Mouse (Mus musculus) urinary bladder, postnatal 25 days (tissue): ENCODE measurements around the gene Olfr785.
"Not testable (repeated sequence)": the region's sequence is repeated elsewhere in the genome, so short reads cannot be mapped to it uniquely, and the experiment has no call there.

Experiments used
- DNase-seq: peaks from one replicate; pipeline ENCODE4 v3.0.0; 2022; ENCODE audit warnings: low spot score

The Olfr785 gene

DNA sequence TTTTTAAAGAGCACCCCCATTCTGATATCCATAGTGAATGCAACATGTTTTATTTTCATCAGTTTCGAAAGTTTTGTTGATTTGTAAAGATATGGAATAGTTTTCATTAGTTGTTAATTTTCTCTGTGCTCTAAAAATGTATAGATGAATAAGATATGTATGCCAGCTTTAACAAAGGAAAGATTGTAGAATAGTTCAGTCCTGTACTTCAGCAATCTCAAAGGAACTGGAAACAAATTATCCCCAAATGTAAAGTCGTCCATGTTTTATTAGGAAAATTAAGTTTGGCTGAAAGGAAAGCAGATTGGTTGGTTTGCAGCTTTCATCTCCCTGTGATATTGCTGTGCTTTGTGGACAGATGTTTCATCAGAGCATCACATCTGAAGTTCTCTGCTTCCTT is at the start of gene Olfr785:
Gene Olfr785, plus strand, starts transcription at position 301 of the 400 bp plus-strand sequence.
- DNase-seq = no peak

DNA sequence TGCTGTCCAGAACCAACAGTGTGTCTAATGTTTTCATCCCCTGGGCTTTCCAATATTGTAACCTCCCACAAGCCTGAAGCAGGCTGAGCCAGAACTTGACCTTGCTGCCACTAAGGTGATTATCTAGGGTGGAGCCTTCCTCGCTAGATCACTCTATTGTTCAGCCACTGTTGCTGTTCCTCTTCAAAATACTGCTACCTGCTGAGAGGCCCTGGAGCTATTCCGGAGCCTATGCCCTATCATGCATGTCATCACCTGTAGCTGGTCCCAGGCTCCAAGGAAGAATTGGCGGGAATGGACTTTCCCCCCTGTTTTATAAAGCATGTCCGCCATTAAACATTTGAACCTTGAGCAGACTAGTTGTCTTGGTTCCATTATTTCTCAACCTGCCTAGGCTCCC is 48.7 kb upstream of the Olfr785 start:
- DNase-seq = not testable (repeated sequence)

GRCm38 (mm10) chr10:129357307-129357706 is 47.9 kb upstream of the Olfr785 start:
- no peak for DNase-seq

- DNase-seq = not testable (repeated sequence)
Measured at GRCm38 (mm10) chr10:129374051-129374450, 31.2 kb upstream of the Olfr785 start.

GRCm38 (mm10) chr10:129383783-129384182 is 21.4 kb upstream of the Olfr785 start, which contains the start of gene Olfr784:
TSS of gene Olfr784 (plus strand) at chr10:129384083.
- no peak for DNase-seq

DNA sequence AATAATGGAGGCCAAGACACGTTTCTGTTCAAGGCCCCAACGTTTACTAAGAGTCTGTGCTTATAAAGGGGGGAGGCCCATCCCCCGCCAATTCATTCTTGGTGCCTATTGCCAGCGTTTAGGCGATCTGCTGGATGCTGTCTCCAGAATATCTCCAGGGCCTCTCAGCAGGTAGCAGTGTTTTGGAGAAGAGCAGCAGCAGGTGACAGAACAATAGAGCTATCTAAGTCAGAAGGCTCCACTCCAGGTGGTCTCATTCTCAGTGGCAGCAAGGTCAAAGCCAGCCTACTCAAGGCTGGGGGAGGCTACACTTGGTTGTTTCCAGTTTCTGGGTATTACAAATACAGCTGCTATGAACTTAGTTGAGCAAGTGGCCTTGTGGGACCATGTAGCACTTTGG is 4.3 kb upstream of the Olfr785 start:
- no peak for DNase-seq

DNA sequence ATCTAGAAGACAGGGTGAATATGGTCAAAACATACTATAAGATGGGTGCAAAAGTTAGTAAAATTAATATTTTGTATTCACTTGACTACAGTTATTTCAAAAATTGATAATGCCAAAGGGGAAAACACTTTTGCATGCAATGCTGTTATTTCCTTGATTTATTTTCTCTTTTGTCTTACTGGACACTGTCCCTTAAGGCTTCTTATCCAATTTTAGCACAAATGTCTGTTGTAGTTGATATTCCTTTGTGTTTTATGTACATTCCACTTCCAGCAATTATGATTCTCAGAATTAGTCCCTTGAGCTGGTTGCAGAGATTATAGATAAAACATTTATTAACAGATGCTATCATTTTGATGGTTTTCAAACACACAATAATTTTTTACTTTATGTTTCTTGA is 21.8 kb downstream of the Olfr785 start, which contains the start of gene Olfr786:
Gene Olfr786, plus strand, starts transcription at position 301 of the 400 bp plus-strand sequence.
- DNase-seq = no peak
